Mouse (Mus musculus): ENCODE results near the gene Gm11567.
"Not testable (repeated sequence)": the region's sequence is repeated elsewhere in the genome, so short reads cannot be mapped to it uniquely, and the experiment has no call there.

Gm11567 gene

GRCm38 (mm10) chr11:99878887-99879286 lies at the start of gene Gm11567:
Gene Gm11567 (plus strand): TSS chr11:99879187.
- not testable (repeated sequence) for DNase-seq (ENCODE audit: low spot score in 2 of 2)

GRCm38 (mm10) chr11:99837966-99838365 lies 41.0 kb upstream of the Gm11567 start, which contains the start of gene 2300003K06Rik:
Gene 2300003K06Rik (minus strand): TSS chr11:99838066.
- no peak for DNase-seq (ENCODE audit: low spot score in 2 of 2)

- no peak for DNase-seq (ENCODE audit: low spot score in 2 of 2)
Measured at GRCm38 (mm10) chr11:99842185-99842584, 36.8 kb upstream of the Gm11567 start.

GRCm38 (mm10) chr11:99846746-99847145 lies 32.2 kb upstream of the Gm11567 start:
- no peak for DNase-seq (ENCODE audit: low spot score in 2 of 2)

GRCm38 (mm10) chr11:99851508-99851907 lies 27.5 kb upstream of the Gm11567 start, which contains the start of gene Krtap4-16:
Gene Krtap4-16 (minus strand): TSS chr11:99851608.
- DNase-seq (ENCODE audit: low spot score in 2 of 2): no peak

- DNase-seq (ENCODE audit: low spot score in 2 of 2): no peak
Measured at GRCm38 (mm10) chr11:99854121-99854520, 24.9 kb upstream of the Gm11567 start.

- no peak for DNase-seq (ENCODE audit: low spot score in 2 of 2)
Measured at GRCm38 (mm10) chr11:99857617-99858016, 21.4 kb upstream of the Gm11567 start, which contains the start of gene Gm11568. Gene Gm11568 (plus strand): TSS chr11:99857917.

GRCm38 (mm10) chr11:99858761-99859160 lies 20.2 kb upstream of the Gm11567 start:
- DNase-seq (ENCODE audit: low spot score in 2 of 2): no peak

GRCm38 (mm10) chr11:99864176-99864575 lies 14.8 kb upstream of the Gm11567 start, which contains the start of gene Gm11559:
Gene Gm11559 (plus strand): TSS chr11:99864476.
- DNase-seq (ENCODE audit: low spot score in 2 of 2): not testable (repeated sequence)

GRCm38 (mm10) chr11:99873089-99873488 lies 5.9 kb upstream of the Gm11567 start, which contains the start of gene Krtap9-1:
Gene Krtap9-1 (plus strand): TSS chr11:99873389.
- DNase-seq (ENCODE audit: low spot score in 2 of 2): not testable (repeated sequence)

- no peak for DNase-seq (ENCODE audit: low spot score in 2 of 2)
Measured at GRCm38 (mm10) chr11:99907620-99908019, 28.6 kb downstream of the Gm11567 start, which contains the start of gene Krtap31-1. Gene Krtap31-1 (plus strand): TSS chr11:99907920.

GRCm38 (mm10) chr11:99914451-99914850 lies 35.5 kb downstream of the Gm11567 start, which contains the start of gene Gm11565:
Gene Gm11565 (plus strand): TSS chr11:99914751.
- no peak for DNase-seq (ENCODE audit: low spot score in 2 of 2)
